Mouse (Mus musculus): ENCODE measurements around the gene Gm44790. TPM values are rescaled to one million over a fixed set of nuclear protein-coding genes. Genes with fewer than 3 reads are reported as not detected.
A peak's percentile ranks its signal among the peaks of the same experiment; 100 is the strongest.
"Not testable (repeated sequence)": the region's sequence is repeated elsewhere in the genome, so short reads cannot be mapped to it uniquely, and the experiment has no call there.

Gm44790 gene
- polyA plus RNA-seq, 1 experiment from 2014 or later: not detected

DNA sequence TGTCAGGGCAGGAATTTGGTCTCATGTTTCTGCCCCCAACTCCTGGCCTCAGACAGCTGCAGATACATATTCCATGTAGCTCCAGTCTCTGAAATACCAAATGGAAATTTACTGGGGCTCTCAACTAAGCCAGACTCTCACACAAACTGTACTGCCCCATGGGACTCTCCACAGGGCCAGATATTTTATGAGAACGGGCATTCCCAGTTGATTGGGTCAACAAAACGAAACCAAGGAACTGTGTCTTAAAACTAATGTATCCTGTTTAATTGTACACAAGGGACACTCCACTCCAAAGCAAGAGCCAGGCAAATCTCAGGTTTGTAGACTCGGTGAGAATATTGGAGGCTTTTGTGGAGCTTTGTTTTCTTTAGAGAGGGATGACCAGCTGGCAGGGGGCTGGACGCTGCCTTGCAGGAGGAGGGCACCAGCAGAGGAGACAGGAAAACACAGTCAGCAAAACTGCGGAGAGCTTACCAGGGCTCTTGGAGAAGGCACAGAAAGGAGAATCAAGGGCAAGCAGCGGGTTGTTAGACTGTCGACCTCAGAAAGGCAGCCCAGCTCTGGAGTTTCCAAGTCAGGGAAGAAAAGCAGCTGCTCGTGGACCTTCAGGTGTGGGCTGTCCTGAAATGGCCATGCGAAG, 53.9 kb downstream of the Gm44790 start:
- Histone ChIP-seq H3K9me3 (no peaks in the 10 kb centered on the region), H3K27me3 (no peaks in the 10 kb centered on the region), H3K27ac (peak overlapping the region; percentile 9; the same call in 1 of the 2 replicates), H3K4me1 (0 out of 2 replicates have a peak, but pooled peaks cover 4% of the 10 kb centered on the region), H3K4me2 (no peak overlapping the region), H3K9ac (no peak overlapping the region), H3K4me3 (replicated peaks) (no peak overlapping the region), H3K36me3 (replicated peaks) (no peaks in the 10 kb centered on the region)
- no peak for ATAC-seq (ENCODE audit: low FRiP score)
- WGBS: 44% methylated on average over 9 of the region's 9 CpGs

DNA sequence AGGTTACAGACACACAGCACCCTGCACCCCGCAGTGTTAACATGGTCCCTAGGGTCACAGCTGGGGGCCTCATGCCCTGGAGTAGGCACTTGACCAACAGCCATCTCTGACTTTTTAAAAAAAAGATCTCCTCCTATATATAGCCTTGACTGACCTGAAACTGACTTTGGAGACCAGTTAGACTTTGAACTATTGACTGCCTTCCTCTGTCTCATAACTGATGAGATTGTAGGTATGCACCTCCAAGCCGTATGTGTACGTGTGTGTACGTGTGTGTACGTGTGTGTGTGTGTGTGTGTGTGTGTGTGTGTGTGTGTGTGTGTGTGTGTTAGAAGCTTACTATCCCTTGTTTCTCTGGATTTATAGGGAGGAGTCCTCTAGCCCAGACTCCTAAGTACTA, 55.4 kb downstream of the Gm44790 start:
- Histone ChIP-seq H3K4me2 (no peak overlapping the region), H3K9ac (no peak overlapping the region), H3K27ac (no peak overlapping the region), H3K36me3 (replicated peaks) (no peaks in the 10 kb centered on the region), H3K4me1 (peaks cover 9% of the 10 kb centered on the region), H3K27me3 (no peaks in the 10 kb centered on the region), H3K4me3 (replicated peaks) (no peak overlapping the region), H3K9me3 (no peaks in the 10 kb centered on the region)
- WGBS: 88% methylated on average over 5 of the region's 5 CpGs
- ATAC-seq (ENCODE audit: low FRiP score): no peak

DNA sequence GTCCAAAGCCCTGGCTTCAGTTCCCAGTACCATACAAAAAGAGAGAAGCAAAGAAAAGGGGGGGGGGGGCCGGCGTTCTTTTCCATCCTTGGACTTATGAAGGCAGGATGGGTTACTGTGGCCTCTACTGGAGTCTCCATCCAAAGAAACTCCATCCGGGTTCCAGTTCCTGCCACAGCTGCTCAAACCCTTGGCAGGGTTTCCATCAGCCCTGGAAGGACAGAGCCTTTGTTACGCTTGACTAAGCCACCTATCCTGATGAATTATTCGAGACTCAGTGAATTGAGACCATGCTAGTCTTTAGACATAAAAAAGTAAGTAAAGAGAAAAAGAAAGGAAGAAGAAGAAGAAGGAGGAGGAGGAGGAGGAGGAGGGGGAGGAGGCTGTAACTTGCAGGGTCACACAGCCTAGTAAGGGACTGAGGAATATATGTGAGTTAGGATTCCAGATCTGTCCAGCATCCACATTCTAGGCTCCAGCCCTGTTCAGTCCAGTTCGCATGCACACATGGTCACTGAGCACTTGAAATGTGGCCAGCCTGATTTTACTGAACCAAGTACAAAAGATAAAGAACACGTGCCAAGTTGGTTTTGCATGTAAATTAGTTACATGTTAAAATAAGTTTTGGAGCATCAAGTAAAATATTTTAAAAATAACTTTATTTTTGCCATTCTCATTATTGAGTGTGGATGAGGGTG, 59.6 kb downstream of the Gm44790 start:
- Histone ChIP-seq H3K4me2 (no peak overlapping the region), H3K9me3 (no peaks in the 10 kb centered on the region), H3K36me3 (replicated peaks) (no peaks in the 10 kb centered on the region), H3K27me3 (no peaks in the 10 kb centered on the region), H3K9ac (no peak overlapping the region), H3K27ac (no peak overlapping the region), H3K4me3 (replicated peaks) (no peak overlapping the region), H3K4me1 (peaks cover 20% of the 10 kb centered on the region)
- no peak for ATAC-seq (ENCODE audit: low FRiP score)
- WGBS: 83% methylated on average over 7 of the region's 7 CpGs

DNA sequence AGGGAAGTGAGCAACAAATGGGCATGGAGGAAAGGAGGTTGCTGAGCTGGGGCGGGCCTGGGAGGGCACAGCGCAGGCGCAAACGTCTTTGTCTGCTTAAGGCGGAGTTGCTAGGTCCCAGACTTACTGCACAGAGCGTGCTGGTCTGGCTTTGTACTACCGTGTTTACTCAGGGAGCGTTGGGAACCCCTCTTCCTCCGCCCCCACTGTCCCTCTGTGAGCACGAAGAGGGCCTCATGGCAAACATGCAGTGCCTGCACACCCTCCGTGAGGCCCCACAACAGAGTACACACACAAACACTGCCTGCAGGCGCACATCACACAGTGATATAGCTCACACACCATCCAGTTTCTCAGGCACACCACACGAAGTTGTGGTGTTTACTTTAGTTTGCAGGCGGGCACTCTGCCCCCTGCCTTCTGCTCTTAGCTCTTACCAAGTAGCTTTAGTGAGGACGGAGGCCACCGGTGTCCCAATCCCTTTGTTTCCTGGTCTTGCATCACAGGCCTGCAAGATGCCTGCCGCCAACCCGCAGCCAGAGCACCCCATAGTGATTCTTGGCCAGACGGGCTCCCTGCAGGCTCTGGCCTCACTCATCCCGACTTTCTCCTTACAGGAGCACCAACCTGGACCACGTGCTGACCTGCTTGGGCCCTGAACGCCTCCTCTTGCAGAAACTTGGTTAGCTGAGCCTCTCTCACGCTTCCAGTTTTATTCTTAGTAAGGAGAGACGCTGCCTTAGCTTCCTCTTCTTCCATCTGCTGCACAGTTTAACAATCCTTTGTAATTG, 61.1 kb downstream of the Gm44790 start:
- no peaks in the 10 kb centered on the region for H3K27me3 ChIP-seq
- peak; percentile 96 for ATAC-seq (ENCODE audit: low FRiP score)
- H3K9ac ChIP-seq: peak overlapping the region; percentile 58
- H3K9me3 ChIP-seq: no peaks in the 10 kb centered on the region
- peak overlapping the region; percentile 99 for H3K27ac ChIP-seq
- no peaks in the 10 kb centered on the region for H3K36me3 ChIP-seq (replicated peaks)
- H3K4me1 ChIP-seq: peaks cover 20% of the 10 kb centered on the region
- WGBS: 5% methylated on average over 24 of the region's 24 CpGs
- H3K4me2 ChIP-seq: peak overlapping the region; percentile 42
- H3K4me3 ChIP-seq (replicated peaks): peak overlapping the region; percentile 0; the same call in 1 of the 2 replicates

DNA sequence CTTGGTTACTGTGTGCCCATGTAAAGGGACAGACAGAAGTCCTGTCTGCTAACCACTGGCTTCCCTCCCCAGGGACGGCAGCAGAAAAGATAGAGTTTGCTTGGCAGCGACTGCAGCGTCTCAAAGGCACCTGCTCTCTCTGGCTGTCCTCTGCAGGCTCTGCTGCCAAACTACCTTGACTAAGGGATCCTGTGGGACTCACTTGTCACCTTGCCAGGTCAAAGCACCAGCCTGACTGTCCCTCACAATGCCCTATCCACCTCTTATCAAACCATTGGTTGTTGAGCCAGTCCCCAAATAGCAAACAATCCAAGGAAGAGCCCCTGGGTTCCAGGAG, 61.7 kb downstream of the Gm44790 start:
- Histone ChIP-seq H3K27me3 (no peaks in the 10 kb centered on the region), H3K4me3 (replicated peaks) (no peak overlapping the region; the same call in 1 of the 2 replicates), H3K9ac (peak overlapping the region; percentile 58), H3K27ac (peak overlapping the region; percentile 99), H3K36me3 (replicated peaks) (no peaks in the 10 kb centered on the region), H3K4me1 (peaks cover 20% of the 10 kb centered on the region), H3K4me2 (peak overlapping the region; percentile 42; the same call in 1 of the 2 replicates), H3K9me3 (no peaks in the 10 kb centered on the region)
- 36% methylated on average over 3 of the region's 3 CpGs for WGBS
- ATAC-seq (ENCODE audit: low FRiP score): 0 out of 2 replicates have a peak, but pooled peaks have one; percentile 11

DNA sequence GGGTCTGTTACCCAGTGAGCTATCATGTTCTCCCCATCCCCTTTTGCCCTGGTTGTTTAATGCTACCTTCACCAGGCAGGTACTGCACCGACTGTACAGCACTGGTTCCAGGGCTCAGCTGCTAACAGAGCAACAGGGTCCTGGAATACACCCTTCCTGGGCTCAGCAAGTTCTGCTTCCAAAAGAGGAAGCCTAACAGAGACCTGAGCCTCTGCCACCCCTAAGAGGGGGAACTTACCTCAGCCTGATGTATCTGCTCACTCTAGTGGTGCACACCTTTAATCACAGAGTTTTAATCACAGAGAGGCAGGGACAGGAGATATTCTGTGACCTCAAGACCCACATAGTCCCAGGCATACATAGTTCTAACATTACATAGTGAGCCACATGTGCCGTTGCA, 63.5 kb downstream of the Gm44790 start:
- 97% methylated on average over 2 of the region's 2 CpGs for WGBS

DNA sequence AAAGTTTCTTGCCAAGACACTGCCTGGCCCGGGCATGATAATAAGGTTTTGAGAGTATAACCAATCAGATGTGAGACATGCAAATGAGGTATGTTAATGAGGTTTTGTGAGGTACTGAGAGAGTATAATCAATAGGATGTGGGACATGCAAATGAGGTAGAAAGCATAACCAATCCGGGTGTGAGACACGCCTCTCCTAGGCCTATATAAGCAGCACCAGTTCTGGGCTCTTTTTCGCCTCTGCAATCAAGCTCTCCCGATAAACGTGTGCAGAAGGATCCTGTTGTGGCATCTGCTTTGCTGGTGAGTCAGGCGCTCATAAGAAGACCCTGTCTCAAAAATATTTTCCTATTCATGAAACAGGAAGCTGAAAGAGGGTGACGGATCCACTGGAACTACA, 64.0 kb downstream of the Gm44790 start:
- H3K4me2 ChIP-seq; H3K36me3 ChIP-seq (replicated peaks); H3K27me3 ChIP-seq; H3K9ac ChIP-seq; H3K4me3 ChIP-seq (replicated peaks); H3K9me3 ChIP-seq; H3K27ac ChIP-seq; ATAC-seq (ENCODE audit: low FRiP score): not testable (repeated sequence)
- 94% methylated on average over 8 of the region's 8 CpGs for WGBS
- peaks cover 20% of the 10 kb centered on the region for H3K4me1 ChIP-seq

More for the DNA sequence above, 63.5 kb downstream of the Gm44790 start:
- H3K36me3 ChIP-seq (replicated peaks): no peaks in the 10 kb centered on the region
- ATAC-seq (ENCODE audit: low FRiP score): no peak
- no peak overlapping the region for H3K27ac ChIP-seq
- no peak overlapping the region for H3K9ac ChIP-seq
- H3K4me2 ChIP-seq: no peak overlapping the region
- no peaks in the 10 kb centered on the region for H3K27me3 ChIP-seq
- no peaks in the 10 kb centered on the region for H3K9me3 ChIP-seq
- H3K4me3 ChIP-seq (replicated peaks): no peak overlapping the region
- H3K4me1 ChIP-seq: peaks cover 20% of the 10 kb centered on the region

DNA sequence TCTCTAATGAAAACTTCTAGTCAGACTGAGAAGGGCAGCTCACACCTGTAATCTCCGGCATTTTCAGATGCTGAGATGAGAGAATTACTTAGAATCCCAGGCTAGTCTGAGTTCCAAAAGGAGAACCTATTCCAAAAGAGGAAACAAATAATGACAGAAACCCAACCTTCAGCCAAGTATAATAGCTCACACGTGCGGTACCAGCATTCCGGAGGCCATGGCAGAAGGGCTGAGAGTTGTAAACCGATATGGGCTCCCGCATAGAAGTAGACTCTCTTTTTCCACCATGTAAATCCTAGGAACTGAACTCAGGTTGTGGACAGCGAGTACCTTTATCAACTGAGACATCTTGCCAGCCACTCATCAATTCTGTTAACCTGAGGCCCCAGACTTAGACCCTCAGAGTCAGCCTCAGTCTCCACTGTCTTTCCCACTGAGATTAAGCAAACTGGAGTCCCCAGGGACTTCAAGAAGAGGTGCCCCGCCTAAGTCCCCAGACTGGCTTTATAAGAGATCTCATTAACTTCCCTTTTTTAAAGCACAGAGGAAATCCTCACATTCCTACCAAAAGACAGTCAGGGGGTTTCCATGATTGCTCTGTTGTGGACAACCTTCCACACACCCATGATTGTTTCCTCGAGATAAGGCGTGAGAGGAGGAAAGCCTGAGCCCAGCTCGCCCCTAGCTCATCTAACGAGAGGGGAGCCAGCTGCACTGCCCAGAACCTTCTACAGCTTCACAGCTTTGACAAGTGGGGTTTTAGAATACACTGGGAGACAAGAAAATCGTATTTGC, 67.2 kb downstream of the Gm44790 start:
- H3K4me1 ChIP-seq: 0 out of 2 replicates have a peak, but pooled peaks cover 5% of the 10 kb centered on the region
- H3K27me3 ChIP-seq: no peaks in the 10 kb centered on the region
- H3K4me2 ChIP-seq: no peak overlapping the region
- no peak for ATAC-seq (ENCODE audit: low FRiP score)
- no peaks in the 10 kb centered on the region for H3K36me3 ChIP-seq (replicated peaks)
- no peak overlapping the region for H3K4me3 ChIP-seq (replicated peaks)
- H3K27ac ChIP-seq: no peak overlapping the region
- whole genome bisulfite sequencing: 72% methylated on average over 13 of the region's 13 CpGs
- no peak overlapping the region for H3K9ac ChIP-seq
- H3K9me3 ChIP-seq: no peaks in the 10 kb centered on the region

DNA sequence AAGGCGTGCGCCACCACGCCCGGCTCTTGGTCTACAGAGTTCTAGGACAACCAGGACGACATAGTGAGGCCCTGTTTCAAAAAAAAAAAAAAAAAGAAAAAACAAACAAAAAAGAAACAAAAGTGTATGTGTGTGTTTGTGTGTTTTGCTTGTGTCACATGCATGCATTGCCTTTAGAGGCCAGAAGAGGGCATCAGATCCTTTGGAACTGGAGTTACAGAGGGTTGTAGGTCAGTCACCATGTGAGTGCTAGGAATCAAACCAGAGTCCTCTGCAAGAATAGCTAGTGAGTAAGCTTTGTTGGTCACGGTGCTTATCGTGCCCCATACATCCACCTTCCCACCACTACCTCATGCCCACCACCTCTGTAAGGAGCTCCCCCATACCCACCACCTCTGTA, 68.3 kb downstream of the Gm44790 start:
- no peak overlapping the region for H3K4me2 ChIP-seq
- no peak for ATAC-seq (ENCODE audit: low FRiP score)
- no peaks in the 10 kb centered on the region for H3K27me3 ChIP-seq
- no peak overlapping the region for H3K27ac ChIP-seq
- no peak overlapping the region for H3K4me3 ChIP-seq (replicated peaks)
- no peaks in the 10 kb centered on the region for H3K9me3 ChIP-seq
- 0 out of 2 replicates have a peak, but pooled peaks cover 5% of the 10 kb centered on the region for H3K4me1 ChIP-seq
- WGBS: 96% methylated on average over 7 of the region's 7 CpGs
- no peaks in the 10 kb centered on the region for H3K36me3 ChIP-seq (replicated peaks)
- H3K9ac ChIP-seq: no peak overlapping the region
